Mouse (Mus musculus) CH12.LX (cell line): ENCODE data around the gene Ube2q1. TPM values are rescaled to one million over a fixed set of nuclear protein-coding genes. Genes with fewer than 3 reads are reported as not detected.

Source experiments
- DNase-seq: peaks from one replicate; pipeline ENCODE4 v3.0.0-alpha.2; 2013; ENCODE audit errors: extremely low read depth
- H3K27ac ChIP-seq: 2 replicates; pipeline ENCODE4 v1.5.1; 2012; ENCODE audit warnings: low read depth, mild to moderate bottlenecking, control low read depth, moderate library complexity; ENCODE audit not compliant: insufficient read depth
- H3K27me3 ChIP-seq: replicated peaks from 2 replicates; pipeline ENCODE3; 2012; ENCODE audit warnings: inconsistent platforms
- H3K36me3 ChIP-seq, 2 experiments: replicated peaks in 1 of 2; 2 replicates each; pipeline versions ENCODE3 to v1.6.1; 2012; ENCODE audit warnings: inconsistent platforms in 1 of 2, low read length in 1 of 2, mild to moderate bottlenecking in 1 of 2, mixed read lengths in 1 of 2, moderate library complexity in 1 of 2; ENCODE audit not compliant: control insufficient read depth in 1 of 2, insufficient read depth in 1 of 2
- H3K4me1 ChIP-seq, 2 experiments: 2 replicates each; pipeline ENCODE4 v1.6.1; 2012; ENCODE audit warnings: inconsistent platforms in 1 of 2, moderate library complexity in 1 of 2; ENCODE audit not compliant: insufficient read depth in 2 of 2, control insufficient read depth in 1 of 2
- H3K4me2 ChIP-seq: 2 replicates; pipeline ENCODE4 v1.6.1; 2012; ENCODE audit warnings: low read depth, mild to moderate bottlenecking, control low read depth; ENCODE audit not compliant: poor library complexity, insufficient read depth, severe bottlenecking
- H3K4me3 ChIP-seq, 3 experiments: fragments of 150-350 bp in 1 of 3; sonication (generic) in 1 of 3; replicated peaks in 1 of 3; 2 replicates each; pipeline versions ENCODE3 to v1.5.1; 2011 to 2012; ENCODE audit warnings: low read depth in 2 of 3, low read length in 2 of 3, mild to moderate bottlenecking in 2 of 3, moderate library complexity in 2 of 3, control low read depth in 1 of 3, improper control_type of control experiment in 1 of 3, inconsistent platforms in 1 of 3, mixed read lengths in 1 of 3; ENCODE audit not compliant: poor library complexity in 1 of 3
- H3K79me2 ChIP-seq: replicated peaks from 2 replicates; pipeline ENCODE4 v1.6.1; 2012; ENCODE audit warnings: mild to moderate bottlenecking, moderate library complexity; ENCODE audit not compliant: control insufficient read depth, poor library complexity, insufficient read depth, severe bottlenecking; ENCODE audit errors: extremely low read depth
- H3K9ac ChIP-seq: 2 replicates; pipeline ENCODE4 v1.6.1; 2012; ENCODE audit warnings: low read depth, mild to moderate bottlenecking, control low read depth, moderate library complexity; ENCODE audit not compliant: insufficient read depth
- H3K9me3 ChIP-seq: replicated peaks from 2 replicates; pipeline ENCODE3; 2012; ENCODE audit warnings: low read length, inconsistent platforms, mixed read lengths
- BHLHE40 ChIP-seq: IDR thresholded peaks from 2 replicates; pipeline ENCODE4 v1.6.1; 2011; ENCODE audit warnings: mild to moderate bottlenecking, low read depth, low read length, improper control_type of control experiment
- CHD1 ChIP-seq: IDR thresholded peaks from 2 replicates; pipeline ENCODE4 v1.6.1; 2012; ENCODE audit warnings: low read depth, low read length, improper control_type of control experiment, inconsistent platforms
- CTCF ChIP-seq, 2 experiments: IDR thresholded peaks in 1 of 2; conservative IDR thresholded peaks in 1 of 2; 2 replicates each; pipeline ENCODE4 v1.5.1; 2011 to 2012; ENCODE audit warnings: low read depth in 2 of 2, low read length in 2 of 2, improper control_type of control experiment in 1 of 2, inconsistent platforms in 1 of 2, mild to moderate bottlenecking in 1 of 2, moderate library complexity in 1 of 2
- E2F4 ChIP-seq: IDR thresholded peaks from 2 replicates; pipeline ENCODE4 v1.6.1; 2011; ENCODE audit warnings: low read depth, low read length, improper control_type of control experiment; ENCODE audit not compliant: insufficient replicate concordance
- ELF1 ChIP-seq: IDR thresholded peaks from 2 replicates; pipeline ENCODE4 v1.6.1; 2014; ENCODE audit warnings: low read depth, mild to moderate bottlenecking, inconsistent platforms, low read length, improper control_type of control experiment
- EP300 ChIP-seq: IDR thresholded peaks from 2 replicates; pipeline ENCODE4 v1.6.1; 2011; ENCODE audit warnings: low read length, improper control_type of control experiment
- ETS1 ChIP-seq: conservative IDR thresholded peaks from 2 replicates; pipeline ENCODE4 v1.6.1; 2012; ENCODE audit warnings: low read depth, mild to moderate bottlenecking, inconsistent platforms, low read length, improper control_type of control experiment, moderate library complexity
- GABPA ChIP-seq: IDR thresholded peaks from 2 replicates; pipeline ENCODE4 v1.6.1; 2012; ENCODE audit warnings: low read depth, low read length, improper control_type of control experiment, inconsistent platforms; ENCODE audit not compliant: insufficient replicate concordance
- HCFC1 ChIP-seq: IDR thresholded peaks from 2 replicates; pipeline ENCODE4 v1.6.1; 2012; ENCODE audit warnings: low read depth, mild to moderate bottlenecking, inconsistent platforms, low read length, improper control_type of control experiment
- IRF4 ChIP-seq: IDR thresholded peaks from 2 replicates; pipeline ENCODE4 v1.6.1; 2014; ENCODE audit warnings: low read depth, mild to moderate bottlenecking, inconsistent platforms, low read length, improper control_type of control experiment
- JUN ChIP-seq: IDR thresholded peaks from 2 replicates; pipeline ENCODE4 v1.6.1; 2011; ENCODE audit warnings: low read depth, mild to moderate bottlenecking, low read length, improper control_type of control experiment, moderate library complexity; ENCODE audit not compliant: insufficient read depth
- JUND ChIP-seq: conservative IDR thresholded peaks from 2 replicates; pipeline ENCODE4 v1.6.1; 2011; ENCODE audit warnings: low read depth, low read length, improper control_type of control experiment
- KAT2A ChIP-seq: IDR thresholded peaks from 2 replicates; pipeline ENCODE4 v1.6.1; 2012; ENCODE audit warnings: low read length, improper control_type of control experiment, inconsistent platforms; ENCODE audit not compliant: insufficient replicate concordance
- MAFK ChIP-seq: IDR thresholded peaks from 2 replicates; pipeline ENCODE4 v1.6.1; 2011; ENCODE audit warnings: low read length, improper control_type of control experiment; ENCODE audit not compliant: insufficient replicate concordance
- MAZ ChIP-seq: IDR thresholded peaks from 2 replicates; pipeline ENCODE4 v1.6.1; 2012; ENCODE audit warnings: low read depth, mild to moderate bottlenecking, inconsistent platforms, low read length, improper control_type of control experiment, moderate library complexity
- MEF2A ChIP-seq: IDR thresholded peaks from 2 replicates; pipeline ENCODE4 v1.6.1; 2014; ENCODE audit warnings: low read depth, mild to moderate bottlenecking, inconsistent platforms, low read length, improper control_type of control experiment, borderline replicate concordance
- MXI1 ChIP-seq: IDR thresholded peaks from 2 replicates; pipeline ENCODE4 v1.6.1; 2011; ENCODE audit warnings: mild to moderate bottlenecking, low read depth, low read length, improper control_type of control experiment
- NELFE ChIP-seq: IDR thresholded peaks from 2 replicates; pipeline ENCODE4 v1.6.1; 2011; ENCODE audit warnings: low read depth, low read length, improper control_type of control experiment
- NRF1 ChIP-seq: IDR thresholded peaks from 2 replicates; pipeline ENCODE4 v1.6.1; 2014; ENCODE audit warnings: low read depth, mild to moderate bottlenecking, inconsistent platforms, low read length, improper control_type of control experiment, moderate library complexity
- POLR2A ChIP-seq: IDR thresholded peaks from 2 replicates; pipeline ENCODE4 v1.6.1; 2011; ENCODE audit warnings: low read depth, mild to moderate bottlenecking, improper control_type of control experiment, low read length
- POLR2AphosphoS2 ChIP-seq: IDR thresholded peaks from 2 replicates; pipeline ENCODE4 v1.6.1; 2011; ENCODE audit warnings: low read depth, low read length, improper control_type of control experiment
- RAD21 ChIP-seq: IDR thresholded peaks from 2 replicates; pipeline ENCODE4 v1.6.1; 2011; ENCODE audit warnings: low read depth, mild to moderate bottlenecking, low read length, improper control_type of control experiment, moderate library complexity
- SMC3 ChIP-seq: IDR thresholded peaks from 2 replicates; pipeline ENCODE4 v1.6.1; 2011; ENCODE audit warnings: low read depth, low read length, improper control_type of control experiment
- TBP ChIP-seq: conservative IDR thresholded peaks from 2 replicates; pipeline ENCODE4 v1.6.1; 2011; ENCODE audit warnings: low read depth, low read length, improper control_type of control experiment
- USF1 ChIP-seq: IDR thresholded peaks from 2 replicates; pipeline ENCODE4 v1.6.1; 2014; ENCODE audit warnings: low read depth, mild to moderate bottlenecking, inconsistent platforms, low read length, improper control_type of control experiment
- USF2 ChIP-seq: conservative IDR thresholded peaks from 2 replicates; pipeline ENCODE4 v1.6.1; 2011; ENCODE audit warnings: low read depth, low read length, improper control_type of control experiment
- dilution Hi-C: fragments of 300-500 bp; cut with MboI; formaldehyde crosslinking; loops from 2 replicates; pipeline ENCODE4 v1.14.3; 2020; ENCODE audit warnings: low sequenced_read_pairs; ENCODE audit not compliant: extremely low pct_unique_long_range_greater_than_20kb, extremely low pct_ligation_motif_present
- in situ Hi-C: fragments of 300-500 bp; cut with MboI; formaldehyde crosslinking; loops from 3 replicates; pipeline ENCODE4 v1.14.3; 2019; ENCODE audit warnings: low sequenced_read_pairs, low pct_ligation_motif_present, low pct_unique_long_range_greater_than_20kb, mixed read lengths
- polyA plus RNA-seq: library from polyadenylated mRNA; unstranded; fragments of >175 nt; gene quantifications from 2 replicates; pipeline ENCODE4 v1.2.1, GENCODE M21; 2012; ENCODE audit warnings: low read depth; ENCODE audit not compliant: insufficient read length
- total RNA-seq, 2 experiments: library from RNA; depleted of rRNA; stranded (reverse); fragments of 300-350 nt in 1 of 2; fragments of >200 nt in 1 of 2; gene quantifications; 2 replicates each; pipeline ENCODE4 v1.2.3; 2012 to 2014

Ube2q1 gene
- total and polyA plus RNA-seq, 3 experiments, result 35.4 to 88.8 (median 59.4) TPM

DNA sequence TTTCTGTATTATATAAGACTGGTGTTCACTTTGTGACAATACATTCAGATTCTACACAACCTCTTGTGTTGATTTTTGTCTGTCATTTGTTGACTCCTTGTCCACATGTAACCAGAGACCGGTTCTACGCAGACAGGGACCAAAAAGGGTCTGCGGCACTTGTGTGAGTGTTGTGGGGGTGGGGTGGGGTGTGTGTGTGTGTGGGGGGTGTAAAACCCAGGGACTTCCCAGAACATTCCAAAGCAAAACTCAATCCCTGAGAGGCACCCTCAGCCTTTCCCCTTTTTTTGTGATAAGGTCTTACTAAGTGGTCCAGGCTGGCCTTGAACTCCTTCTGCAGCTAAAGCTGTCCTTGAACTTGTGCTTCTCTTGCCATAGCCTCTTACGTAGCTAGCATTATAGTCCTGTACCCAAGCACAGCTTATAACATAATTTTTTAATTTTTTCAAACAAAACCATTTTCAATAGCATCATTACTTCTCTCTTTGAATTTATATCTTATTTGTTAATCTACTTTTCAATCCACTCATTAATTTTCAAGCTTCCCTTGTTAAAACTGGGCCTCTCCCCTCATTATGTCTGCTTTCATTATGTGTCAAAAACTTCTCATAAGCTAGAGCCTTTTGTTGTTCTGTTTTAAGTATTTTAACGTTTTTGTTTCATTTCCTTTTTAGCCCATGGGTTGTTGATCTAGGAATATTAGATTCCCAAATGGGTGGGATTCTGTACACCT lies 27.5 kb downstream of the Ube2q1 start:
- H3K27me3 ChIP-seq, result no peaks in the 10 kb centered on the region
- no peaks in the 10 kb centered on the region for H3K36me3 ChIP-seq
- no peaks in the 10 kb centered on the region for H3K9me3 ChIP-seq
- peaks cover 14 to 45% of the 10 kb centered on the region in 2 experiments for H3K4me1 ChIP-seq
- dilution Hi-C loops (no loop called here), in situ Hi-C loops (no loop called here)
- no peak; the same call in 1 of the 2 replicates for TF ChIP-seq MEF2A
- TF ChIP-seq IRF4, result peak; percentile 89
- TF ChIP-seq JUND, result peak; percentile 68
- TF ChIP-seq EP300, result peak; percentile 85
- TF ChIP-seq CTCF (conservative IDR thresholded peaks at IDR 0.05 in 1 of 2, IDR thresholded peaks at IDR 0.05 in 1 of 2; ENCODE audit: low read depth in 2 of 2, low read length in 2 of 2), result no peak
- TF ChIP-seq MAFK, result no peak
- no peak for TF ChIP-seq HCFC1
- TF ChIP-seq JUN, result peak; percentile 47
- TF ChIP-seq SMC3, result no peak
- TF ChIP-seq NRF1, result no peak
- H3K9ac ChIP-seq, result peak overlapping the region; percentile 24
- peak overlapping the region in 1 of 3 experiments; percentile 29 for H3K4me3 ChIP-seq
- H3K27ac ChIP-seq, result no peak overlapping the region
- H3K79me2 ChIP-seq, result no peaks in the 10 kb centered on the region
- DNase-seq, result no peak
- peak overlapping the region; percentile 41; the same call in 1 of the 2 replicates for H3K4me2 ChIP-seq

DNA sequence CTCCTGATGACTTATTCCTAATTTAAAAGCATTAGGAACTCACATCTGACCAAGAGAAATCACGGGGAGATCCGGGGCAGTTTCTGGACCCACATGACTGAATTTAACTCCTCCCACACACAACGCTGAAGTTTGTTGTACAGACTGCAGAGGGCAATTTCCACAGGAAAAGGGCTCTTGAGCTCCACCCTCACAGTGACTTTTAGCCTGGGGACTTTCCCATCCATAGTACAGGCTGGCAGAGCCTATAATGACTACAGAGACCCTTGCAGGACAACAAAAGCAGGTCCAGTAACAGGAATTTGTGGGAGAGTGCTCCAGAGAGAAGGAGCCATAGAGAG lies 28.1 kb downstream of the Ube2q1 start:
- H3K4me1 ChIP-seq, result peaks cover 11 to 40% of the 10 kb centered on the region in 2 experiments
- dilution Hi-C loops, result no loop called here
- H3K27me3 ChIP-seq, result no peaks in the 10 kb centered on the region
- no peaks in the 10 kb centered on the region for H3K79me2 ChIP-seq
- no peaks in the 10 kb centered on the region for H3K9me3 ChIP-seq
- DNase-seq, result peak; percentile 91
- TF ChIP-seq E2F4, result no peak
- peak; percentile 36 for TF ChIP-seq POLR2A
- peak; percentile 66 for TF ChIP-seq USF1
- no peak; the same call in 1 of the 2 replicates for TF ChIP-seq EP300
- peak; percentile 67; the same call in 1 of the 2 replicates for TF ChIP-seq USF2
- no peak; the same call in 1 of the 2 replicates for TF ChIP-seq CHD1
- 0 out of 2 replicates have a peak, but pooled peaks have one; percentile 29 for TF ChIP-seq NELFE
- TF ChIP-seq MAZ, result no peak
- TF ChIP-seq KAT2A, result no peak
- TF ChIP-seq SMC3, result no peak
- no peak for TF ChIP-seq NRF1
- TF ChIP-seq ELF1, result no peak; the same call in 1 of the 2 replicates
- TF ChIP-seq MXI1, result no peak
- TF ChIP-seq POLR2AphosphoS2, result no peak
- TF ChIP-seq CTCF (conservative IDR thresholded peaks at IDR 0.05 in 1 of 2, IDR thresholded peaks at IDR 0.05 in 1 of 2; ENCODE audit: low read depth in 2 of 2, low read length in 2 of 2), result peak in 1 of 2 experiments; percentile 24; a peak in 2 of 4 replicates
- TF ChIP-seq TBP, result peak; percentile 73; the same call in 1 of the 2 replicates
- no peak for TF ChIP-seq GABPA
- TF ChIP-seq ETS1, result peak; percentile 38; the same call in 1 of the 2 replicates
- no peak for TF ChIP-seq RAD21
- peak; percentile 30; the same call in 1 of the 2 replicates for TF ChIP-seq BHLHE40
- TF ChIP-seq, all 38 proteins: peak for 8
- Histone ChIP-seq H3K4me2 (peak overlapping the region; percentile 8; the same call in 1 of the 2 replicates), H3K4me3 (peak overlapping the region in 1 of 3 experiments; percentile 29), H3K9ac (no peak overlapping the region; the same call in 1 of the 2 replicates), H3K27ac (no peak overlapping the region), H3K36me3 (no peaks in the 10 kb centered on the region)
- in situ Hi-C loops, result no loop called here
